Mouse (Mus musculus) liver, embryonic 12.5 days (tissue): ENCODE data around the gene 2510039O18Rik. TPM values are rescaled to one million over a fixed set of nuclear protein-coding genes. Genes with fewer than 3 reads are reported as not detected.

Source experiments
- polyA plus RNA-seq: library from polyadenylated mRNA; unstranded; fragments of >200 nt; fragmentation: Nextera tagmentation; extraction: Ambion mirVana; gene quantifications from 2 replicates; pipeline ENCODE4 v1.2.1, GENCODE M21; 2016

Gene 2510039O18Rik
- polyA plus RNA-seq, 1 experiment from 2014 or later = 19.1 TPM

Other genes with a start within 250 kb of the 2510039O18Rik start
- not detected in 2 replicates for gene Zfp534, start 238.3 kb upstream of the 2510039O18Rik start, polyA plus RNA-seq
- 7.2 and 8.3 TPM in 2 replicates for gene Zfp984, start 131.1 kb upstream of the 2510039O18Rik start, polyA plus RNA-seq
- gene Zfp933, start 92.5 kb upstream of the 2510039O18Rik start, polyA plus RNA-seq = 1.4 and 1.5 TPM in 2 replicates
- 34.6 and 36.0 TPM in 2 replicates for gene Miip, start 72.1 kb upstream of the 2510039O18Rik start, polyA plus RNA-seq
- 3.8 and 4.1 TPM in 2 replicates for gene Fv1, start 71.9 kb upstream of the 2510039O18Rik start, polyA plus RNA-seq
- gene Mfn2, start 36.2 kb upstream of the 2510039O18Rik start, polyA plus RNA-seq = 25.4 and 27.1 TPM in 2 replicates
- 26.4 TPM in 2 replicates for gene Plod1, start 4.1 kb upstream of the 2510039O18Rik start, polyA plus RNA-seq
- not detected in 2 replicates for gene Nppb, start 44.9 kb downstream of the 2510039O18Rik start, polyA plus RNA-seq
- gene Nppa, start 59.8 kb downstream of the 2510039O18Rik start, polyA plus RNA-seq = 1.3 and 2.0 TPM in 2 replicates
- 2.1 and 2.4 TPM in 2 replicates for gene Clcn6, start 97.9 kb downstream of the 2510039O18Rik start, polyA plus RNA-seq
- 14.0 and 14.7 TPM in 2 replicates for gene Mthfr, start 98.2 kb downstream of the 2510039O18Rik start, polyA plus RNA-seq
- gene Agtrap, start 147.1 kb downstream of the 2510039O18Rik start, polyA plus RNA-seq = 12.3 and 12.5 TPM in 2 replicates
- 24.2 and 25.5 TPM in 2 replicates for gene Mad2l2, start 189.5 kb downstream of the 2510039O18Rik start, polyA plus RNA-seq
- gene Draxin, start 189.8 kb downstream of the 2510039O18Rik start, polyA plus RNA-seq = 0.08 TPM in 2 replicates
- 20.5 and 28.7 TPM in 2 replicates for gene Fbxo6, start 211.2 kb downstream of the 2510039O18Rik start, polyA plus RNA-seq
- gene Fbxo44, start 219.6 kb downstream of the 2510039O18Rik start, polyA plus RNA-seq = 1.6 and 1.7 TPM in 2 replicates
- gene Fbxo2, start 219.7 kb downstream of the 2510039O18Rik start, polyA plus RNA-seq = 0.43 and 0.50 TPM in 2 replicates